In genomic region chr11:6402515-6403510, GRCm38 (mm10) we compare ENCODE assay signal across 9 mouse cellular contexts. TPM values are rescaled to one million over a fixed set of nuclear protein-coding genes. Genes with fewer than 3 reads are reported as not detected.
A peak's percentile ranks its signal among the peaks of the same experiment; 100 is the strongest.
DNase-seq lines count a peak whose midpoint lies in the region; ATAC-seq and TF ChIP-seq lines count a peak whose summit lies in the region.
"Had no signal": no experiment of that assay in that cellular context is flagged by ENCODE, and none has a peak within 500 bp of the region (broad histone marks: within the 10 kb centered on the region; RNA-seq: fewer than 3 reads in every experiment).

No protein-coding gene starts in this region.

- ATAC-seq in intestine, postnatal 0 days = 0 out of 2 replicates have a peak, but pooled peaks have one; percentile 54
- no peak for ATAC-seq in intestine, embryonic 15.5 days
- ATAC-seq in liver, embryonic 13.5 days (ENCODE audit: low read depth) = peak; percentile 37
- no peak for ATAC-seq in forebrain, embryonic 14.5 days

- H3K27me3 ChIP-seq in intestine, postnatal 0 days (replicated peaks; ENCODE audit: control insufficient read depth, insufficient read depth, low read length) = no peaks in the 10 kb centered on the region
- H3K27me3 ChIP-seq in intestine, embryonic 15.5 days (replicated peaks) = no peaks in the 10 kb centered on the region
- no peaks in the 10 kb centered on the region for H3K27me3 ChIP-seq in E14TG2a.4 (ENCODE audit: insufficient read depth, low read length)
- no peaks in the 10 kb centered on the region for H3K27me3 ChIP-seq in liver, embryonic 13.5 days
- H3K27me3 ChIP-seq in forebrain, embryonic 14.5 days (replicated peaks; ENCODE audit: control insufficient read depth, insufficient read depth, low read length) = no peaks in the 10 kb centered on the region

- peak; percentile 88 for TF ChIP-seq CTCF in intestine, postnatal 0 days (IDR thresholded peaks at IDR 0.05; ENCODE audit: low read depth)
- peak; percentile 96 for TF ChIP-seq CTCF in E14TG2a.4 (conservative IDR thresholded peaks at IDR 0.05; ENCODE audit: low read length)

- intact Hi-C loops in gastrocnemius, postnatal 14 days (cut with DNase I; ENCODE audit: low total_unique reads) = no loop called here

- 86% methylated on average over 19 of the region's 19 CpGs for WGBS in intestine, postnatal 0 days
- WGBS in intestine, embryonic 15.5 days = 85% methylated on average over 19 of the region's 19 CpGs
- WGBS in liver, embryonic 13.5 days (ENCODE audit: insufficient replicate concordance) = 80% methylated on average over 19 of the region's 19 CpGs
- WGBS in forebrain, embryonic 14.5 days = 87% methylated on average over 19 of the region's 19 CpGs

- H3K27ac ChIP-seq in intestine, postnatal 0 days (ENCODE audit: low read depth, low read length) = no peak overlapping the region
- no peak overlapping the region for H3K27ac ChIP-seq in intestine, embryonic 15.5 days
- no peak overlapping the region for H3K27ac ChIP-seq in liver, embryonic 13.5 days
- no peak overlapping the region for H3K27ac ChIP-seq in forebrain, embryonic 14.5 days (ENCODE audit: low read depth, low read length)

- no peaks in the 10 kb centered on the region for H3K4me1 ChIP-seq in intestine, postnatal 0 days (replicated peaks; ENCODE audit: control insufficient read depth, insufficient read depth, low read length)
- H3K4me1 ChIP-seq in intestine, embryonic 15.5 days (replicated peaks) = peaks cover 30% of the 10 kb centered on the region
- peaks cover 75% of the 10 kb centered on the region for H3K4me1 ChIP-seq in E14TG2a.4 (replicated peaks; ENCODE audit: low read depth, low read length)
- H3K4me1 ChIP-seq in liver, embryonic 13.5 days (replicated peaks) = peaks cover 17% of the 10 kb centered on the region
- no peaks in the 10 kb centered on the region for H3K4me1 ChIP-seq in forebrain, embryonic 14.5 days (ENCODE audit: control insufficient read depth, insufficient read depth, low read length)

- H3K36me3 ChIP-seq in intestine, postnatal 0 days (ENCODE audit: control insufficient read depth, insufficient read depth) = peaks cover 78% of the 10 kb centered on the region
- H3K36me3 ChIP-seq in intestine, embryonic 15.5 days = peaks cover 60% of the 10 kb centered on the region
- peaks cover 96% of the 10 kb centered on the region for H3K36me3 ChIP-seq in E14TG2a.4 (ENCODE audit: insufficient read depth, low read length)
- H3K36me3 ChIP-seq in liver, embryonic 13.5 days = peaks cover 80% of the 10 kb centered on the region
- peaks cover 94% of the 10 kb centered on the region for H3K36me3 ChIP-seq in forebrain, embryonic 14.5 days (ENCODE audit: control insufficient read depth, insufficient read depth, low read length)

- no peak overlapping the region for H3K4me2 ChIP-seq in intestine, postnatal 0 days (replicated peaks; ENCODE audit: low read depth)
- H3K4me2 ChIP-seq in intestine, embryonic 15.5 days (replicated peaks) = no peak overlapping the region
- no peak overlapping the region for H3K4me2 ChIP-seq in liver, embryonic 13.5 days
- no peak overlapping the region for H3K4me2 ChIP-seq in forebrain, embryonic 14.5 days (ENCODE audit: low read length)

- H3K9me3 ChIP-seq in intestine, postnatal 0 days (ENCODE audit: control insufficient read depth) = no peaks in the 10 kb centered on the region
- H3K9me3 ChIP-seq in intestine, embryonic 15.5 days = no peaks in the 10 kb centered on the region
- H3K9me3 ChIP-seq in E14TG2a.4 (ENCODE audit: low read length) = no peaks in the 10 kb centered on the region
- no peaks in the 10 kb centered on the region for H3K9me3 ChIP-seq in liver, embryonic 13.5 days (replicated peaks)
- H3K9me3 ChIP-seq in forebrain, embryonic 14.5 days (replicated peaks; ENCODE audit: control insufficient read depth, low read length) = no peaks in the 10 kb centered on the region

- no peak overlapping the region for H3K4me3 ChIP-seq in intestine, postnatal 0 days (ENCODE audit: low read depth, low read length)
- H3K4me3 ChIP-seq in intestine, embryonic 15.5 days (replicated peaks) = no peak overlapping the region
- H3K4me3 ChIP-seq in E14TG2a.4 (replicated peaks; ENCODE audit: low read length) = peak overlapping the region; percentile 13; the same call in 1 of the 2 replicates
- H3K4me3 ChIP-seq in liver, embryonic 13.5 days (replicated peaks) = no peak overlapping the region
- H3K4me3 ChIP-seq in forebrain, embryonic 14.5 days (ENCODE audit: low read depth, low read length) = no peak overlapping the region
- H3K4me3 ChIP-seq: erythroblast, embryonic 14.5 days had no signal

- no peak overlapping the region for H3K9ac ChIP-seq in intestine, postnatal 0 days (ENCODE audit: low read depth, low read length)
- no peak overlapping the region for H3K9ac ChIP-seq in intestine, embryonic 15.5 days
- no peak overlapping the region for H3K9ac ChIP-seq in liver, embryonic 13.5 days
- H3K9ac ChIP-seq in forebrain, embryonic 14.5 days (ENCODE audit: low read length) = no peak overlapping the region

- DNase-seq in adrenal gland, postnatal 4 days (ENCODE audit: low spot score in 2 of 2) = peak; percentile 61 to 62
- peak; percentile 75 for DNase-seq in gastrocnemius, postnatal 14 days
- DNase-seq in liver, embryonic 13.5 days = peak; percentile 62
- DNase-seq in right cerebral cortex, postnatal 14 days = peak; percentile 77
- DNase-seq in forebrain, embryonic 14.5 days (ENCODE audit: low spot score) = no peak

RNA-seq across cellular contexts. Expression of gene Ppia, which starts 12.4 kb away (rescaled TPM):
- polyA plus RNA-seq in intestine, postnatal 0 days (2015; fragmentation: Nextera tagmentation; extraction: Ambion mirVana) = 3,711 and 4,178 TPM in 2 replicates
- polyA plus RNA-seq in intestine, embryonic 15.5 days (2015; fragmentation: Nextera tagmentation; extraction: Ambion mirVana) = 5,895 and 6,298 TPM in 2 replicates
- total RNA-seq in adrenal gland, postnatal 4 days (2021) = 1,000 to 10,000 TPM; 1,693 to 1,728 TPM
- total RNA-seq in gastrocnemius, postnatal 14 days (2021) = 100 to 1,000 TPM; 427 to 511 TPM
- polyA plus RNA-seq in liver, embryonic 13.5 days (2015; fragmentation: Nextera tagmentation; extraction: Ambion mirVana) = 3,630 and 3,871 TPM in 2 replicates
- polyA plus RNA-seq in forebrain, embryonic 14.5 days (2014; fragmentation: Nextera tagmentation; extraction: Ambion mirVana) = 4,105 and 4,592 TPM in 2 replicates

RNA-seq across cellular contexts. Expression of gene Zmiz2, which starts 13.9 kb away (rescaled TPM):
- 7.8 and 8.0 TPM in 2 replicates for polyA plus RNA-seq in intestine, postnatal 0 days (2015; fragmentation: Nextera tagmentation; extraction: Ambion mirVana)
- polyA plus RNA-seq in intestine, embryonic 15.5 days (2015; fragmentation: Nextera tagmentation; extraction: Ambion mirVana) = 9.2 and 10.9 TPM in 2 replicates
- total RNA-seq in adrenal gland, postnatal 4 days (2021) = 10 to 100 TPM; 62.4 to 67.1 TPM
- total RNA-seq in gastrocnemius, postnatal 14 days (2021) = 10 to 100 TPM; 28.9 to 30.2 TPM
- 4.4 and 4.7 TPM in 2 replicates for polyA plus RNA-seq in liver, embryonic 13.5 days (2015; fragmentation: Nextera tagmentation; extraction: Ambion mirVana)
- polyA plus RNA-seq in forebrain, embryonic 14.5 days (2014; fragmentation: Nextera tagmentation; extraction: Ambion mirVana) = 28.6 and 32.6 TPM in 2 replicates

RNA-seq across cellular contexts. Expression of gene H2afv, which starts 41.4 kb away (rescaled TPM):
- polyA plus RNA-seq in intestine, postnatal 0 days (2015; fragmentation: Nextera tagmentation; extraction: Ambion mirVana) = 343 and 346 TPM in 2 replicates
- 424 and 429 TPM in 2 replicates for polyA plus RNA-seq in intestine, embryonic 15.5 days (2015; fragmentation: Nextera tagmentation; extraction: Ambion mirVana)
- total RNA-seq in adrenal gland, postnatal 4 days (2021) = 100 to 1,000 TPM; 105 to 130 TPM
- total RNA-seq in gastrocnemius, postnatal 14 days (2021) = 10 to 100 TPM; 41.3 to 46.3 TPM
- polyA plus RNA-seq in liver, embryonic 13.5 days (2015; fragmentation: Nextera tagmentation; extraction: Ambion mirVana) = 109 and 112 TPM in 2 replicates
- polyA plus RNA-seq in forebrain, embryonic 14.5 days (2014; fragmentation: Nextera tagmentation; extraction: Ambion mirVana) = 593 and 826 TPM in 2 replicates

Comparison
In these comparisons a context has a peak if more than half of its experiments do, and no peak if none do; other contexts are left out.
1. ATAC-seq: peak in intestine, postnatal 0 days (single experiment) and liver, embryonic 13.5 days (single experiment); none in intestine, embryonic 15.5 days (single experiment) and forebrain, embryonic 14.5 days (single experiment).